Comparison of ENCODE assay signal across 7 mouse cellular contexts in genomic region chr9:88769470-88769869, GRCm38 (mm10). TPM values are rescaled to one million over a fixed set of nuclear protein-coding genes. Genes with fewer than 3 reads are reported as not detected.
"Had no signal": no experiment of that assay in that cellular context is flagged by ENCODE, and none has a peak within 500 bp of the region (broad histone marks: within the 10 kb centered on the region; RNA-seq: fewer than 3 reads in every experiment).

No protein-coding gene starts in this region.

RNA-seq across cellular contexts. Expression of gene Bcl2a1d, which starts 37.8 kb away (rescaled TPM):
- total RNA-seq: common myeloid progenitor, adult 5-6 weeks; gastrocnemius, adult 2 months; gastrocnemius, adult 8-10 months; gastrocnemius, postnatal 14 days; gastrocnemius, postnatal 25 days; gastrocnemius, postnatal 36 days; granulocyte monocyte progenitor cell, adult 5-6 weeks had no signal
